Mouse (Mus musculus): ENCODE results near the gene Vpreb3. TPM values are rescaled to one million over a fixed set of nuclear protein-coding genes. Genes with fewer than 3 reads are reported as not detected.
"Not testable (repeated sequence)": the region's sequence is repeated elsewhere in the genome, so short reads cannot be mapped to it uniquely, and the experiment has no call there.

Vpreb3 gene
- polyA plus RNA-seq, 1 experiment from 2014 or later = 0.16 TPM

DNA sequence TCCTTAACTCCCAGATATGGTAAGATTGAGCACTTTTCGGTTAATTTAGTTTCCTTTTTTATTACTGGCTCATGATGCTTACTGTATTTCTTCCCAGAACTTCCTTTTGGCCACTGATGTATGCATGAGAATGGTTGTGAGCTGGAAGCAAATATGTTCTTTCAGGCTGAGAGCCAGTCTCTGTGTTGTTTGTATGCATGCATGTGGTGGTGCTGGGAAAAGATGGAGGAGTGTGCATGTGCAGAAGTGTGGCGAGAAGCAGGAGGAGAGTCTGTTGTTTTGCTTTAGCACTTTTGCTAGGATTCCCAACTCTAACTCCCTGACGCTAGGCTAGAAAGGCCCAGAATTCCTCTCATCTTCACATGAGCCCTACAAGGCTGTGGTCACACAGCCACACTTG is 36.6 kb downstream of the Vpreb3 start:
- no peaks in the 10 kb centered on the region for H3K9me3 ChIP-seq (ENCODE audit: control insufficient read depth, low read length)
- 84% methylated on average over 3 of the region's 3 CpGs for whole genome bisulfite sequencing
- ATAC-seq (ENCODE audit: low FRiP score, low TSS enrichment) = no peak

DNA sequence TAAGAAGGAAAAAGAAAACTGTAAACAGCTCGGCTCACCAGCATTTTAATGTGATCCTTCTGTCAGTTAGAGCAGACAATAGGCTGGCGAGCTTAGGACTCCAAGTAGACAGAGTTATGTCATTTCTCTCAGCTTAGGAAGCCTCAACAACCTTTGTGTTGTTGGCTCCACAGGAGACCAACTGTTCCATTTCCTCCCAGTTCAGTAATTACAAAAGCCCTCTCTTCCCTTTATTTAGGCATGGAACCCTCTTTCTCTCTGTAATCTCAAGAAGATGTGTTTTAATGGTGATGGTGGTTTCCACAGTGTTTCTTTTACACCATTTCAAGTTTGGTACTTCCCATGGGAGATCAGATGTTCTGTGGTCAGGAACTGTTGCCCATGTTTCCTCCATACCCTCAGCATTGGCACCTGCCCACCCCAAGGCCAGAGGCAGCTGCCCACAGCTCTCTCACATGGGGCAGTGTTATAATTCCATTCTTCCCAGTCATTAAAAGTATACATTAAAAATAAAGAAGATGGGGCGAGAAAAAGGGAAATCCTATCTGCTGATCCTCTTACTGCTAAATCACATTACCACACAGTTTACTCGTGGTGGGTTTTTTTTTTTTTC is 47.7 kb downstream of the Vpreb3 start:
- no peak for DNase-seq (ENCODE audit: low spot score)
- no peaks in the 10 kb centered on the region for H3K4me1 ChIP-seq (replicated peaks; ENCODE audit: control insufficient read depth, insufficient read depth)
- no peak overlapping the region for H3K4me2 ChIP-seq (replicated peaks; ENCODE audit: low read depth)
- TF ChIP-seq CTCF (IDR thresholded peaks at IDR 0.05; ENCODE audit: low read depth) (no peak), EP300 (optimal IDR thresholded peaks at IDR 0.05) (no peak)
- 67% methylated on average over 4 of the region's 4 CpGs for WGBS
- no peak overlapping the region for H3K9ac ChIP-seq (ENCODE audit: low read length)
- no peak for ATAC-seq (ENCODE audit: low FRiP score, low TSS enrichment)
- no peaks in the 10 kb centered on the region for H3K27me3 ChIP-seq (ENCODE audit: control insufficient read depth, insufficient read depth, low read length)
- H3K36me3 ChIP-seq (ENCODE audit: control insufficient read depth, insufficient read depth, low read length) = no peaks in the 10 kb centered on the region
- no peak overlapping the region for H3K27ac ChIP-seq (replicated peaks)
- H3K9me3 ChIP-seq (ENCODE audit: control insufficient read depth, low read length) = no peaks in the 10 kb centered on the region
- no peak overlapping the region for H3K4me3 ChIP-seq (ENCODE audit: low read depth, low read length)

More for the DNA sequence above, 36.6 kb downstream of the Vpreb3 start:
- Histone ChIP-seq H3K27me3 (ENCODE audit: control insufficient read depth, insufficient read depth, low read length) (no peaks in the 10 kb centered on the region), H3K9ac (ENCODE audit: low read length) (no peak overlapping the region), H3K36me3 (ENCODE audit: control insufficient read depth, insufficient read depth, low read length) (no peaks in the 10 kb centered on the region), H3K4me2 (replicated peaks; ENCODE audit: low read depth) (no peak overlapping the region), H3K4me1 (replicated peaks; ENCODE audit: control insufficient read depth, insufficient read depth) (no peaks in the 10 kb centered on the region), H3K27ac (replicated peaks) (no peak overlapping the region), H3K4me3 (ENCODE audit: low read depth, low read length) (no peak overlapping the region)
- no peak for DNase-seq (ENCODE audit: low spot score)
- TF ChIP-seq CTCF (IDR thresholded peaks at IDR 0.05; ENCODE audit: low read depth) (no peak), EP300 (optimal IDR thresholded peaks at IDR 0.05) (no peak)

DNA sequence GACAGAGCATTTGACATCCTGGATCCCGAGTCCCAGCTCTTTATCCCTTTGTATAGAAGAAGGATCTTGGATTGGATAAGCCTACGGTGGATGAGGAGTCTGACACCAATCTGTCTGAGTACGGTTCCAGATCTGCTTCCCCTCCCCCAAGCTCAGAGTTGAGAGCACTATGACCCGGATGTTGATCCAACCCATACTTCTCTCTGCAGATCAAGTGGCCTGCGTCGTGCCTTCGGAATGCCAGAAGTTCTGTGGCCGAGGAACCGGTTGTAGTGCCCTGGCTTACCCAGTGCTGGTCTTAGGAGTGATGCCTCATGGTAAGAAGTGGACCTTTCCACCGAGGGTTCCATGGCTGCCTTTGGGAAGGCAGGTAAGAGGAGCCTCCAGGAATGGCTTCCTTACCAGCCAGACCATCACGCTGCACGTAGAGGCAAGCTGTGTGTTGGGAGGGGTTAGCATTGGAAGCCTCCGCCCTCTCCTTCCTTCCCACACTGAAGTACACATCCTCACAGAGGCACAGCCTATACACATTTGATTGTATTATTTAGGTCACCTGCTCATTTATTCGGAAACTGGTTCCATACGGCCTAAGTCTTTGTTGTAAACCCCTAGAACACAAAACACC is 50.9 kb downstream of the Vpreb3 start:
- TF ChIP-seq CTCF (IDR thresholded peaks at IDR 0.05; ENCODE audit: low read depth) = no peak
- TF ChIP-seq EP300 (optimal IDR thresholded peaks at IDR 0.05) = no peak
- Histone ChIP-seq H3K4me3 (ENCODE audit: low read depth, low read length) (no peak overlapping the region), H3K9me3 (ENCODE audit: control insufficient read depth, low read length) (no peaks in the 10 kb centered on the region), H3K4me1 (replicated peaks; ENCODE audit: control insufficient read depth, insufficient read depth) (no peaks in the 10 kb centered on the region), H3K27me3 (ENCODE audit: control insufficient read depth, insufficient read depth, low read length) (no peaks in the 10 kb centered on the region), H3K9ac (ENCODE audit: low read length) (no peak overlapping the region), H3K36me3 (ENCODE audit: control insufficient read depth, insufficient read depth, low read length) (no peaks in the 10 kb centered on the region), H3K4me2 (replicated peaks; ENCODE audit: low read depth) (no peak overlapping the region), H3K27ac (replicated peaks) (no peak overlapping the region)
- ATAC-seq (ENCODE audit: low FRiP score, low TSS enrichment) (no peak), DNase-seq (ENCODE audit: low spot score) (no peak)
- 86% methylated on average over 15 of the region's 15 CpGs for WGBS

DNA sequence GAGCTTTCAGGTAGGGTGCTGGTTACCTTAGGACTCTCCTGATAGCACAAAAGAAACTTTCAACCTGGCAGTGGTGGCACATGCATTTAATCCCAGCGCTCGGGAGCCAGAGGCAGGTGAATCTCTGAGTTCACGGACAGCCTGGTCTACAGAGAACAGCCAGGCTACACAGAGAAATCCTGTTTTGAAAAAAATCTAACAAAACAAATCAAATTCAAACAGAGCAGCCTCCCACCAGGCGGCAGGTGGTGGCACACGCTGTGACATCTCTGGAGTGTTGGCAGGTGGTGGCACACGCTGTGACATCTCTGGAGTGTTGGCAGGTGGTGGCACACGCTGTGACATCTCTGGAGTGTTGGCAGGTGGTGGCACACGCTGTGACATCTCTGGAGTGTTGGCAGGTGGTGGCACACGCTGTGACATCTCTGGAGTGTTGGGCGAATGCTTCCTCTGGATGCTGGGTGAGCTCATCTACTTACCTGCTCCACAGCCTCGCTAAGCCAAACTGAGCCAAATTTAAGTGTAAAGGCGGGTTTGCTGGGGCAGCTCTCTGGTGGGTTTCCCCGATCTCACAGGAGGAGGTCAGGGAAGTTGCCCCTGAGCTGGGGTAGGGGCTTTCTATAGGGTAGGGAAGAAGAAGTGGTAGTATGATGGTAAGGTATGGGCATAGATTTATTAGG is 51.8 kb downstream of the Vpreb3 start:
- ATAC-seq (ENCODE audit: low FRiP score, low TSS enrichment); H3K4me1 ChIP-seq (replicated peaks; ENCODE audit: control insufficient read depth, insufficient read depth); H3K27me3 ChIP-seq (ENCODE audit: control insufficient read depth, insufficient read depth, low read length); H3K27ac ChIP-seq (replicated peaks); H3K9me3 ChIP-seq (ENCODE audit: control insufficient read depth, low read length); H3K4me3 ChIP-seq (ENCODE audit: low read depth, low read length); H3K9ac ChIP-seq (ENCODE audit: low read length); H3K36me3 ChIP-seq (ENCODE audit: control insufficient read depth, insufficient read depth, low read length); DNase-seq (ENCODE audit: low spot score); H3K4me2 ChIP-seq (replicated peaks; ENCODE audit: low read depth): not testable (repeated sequence)
- 81% methylated on average over 12 of the region's 13 CpGs for WGBS

DNA sequence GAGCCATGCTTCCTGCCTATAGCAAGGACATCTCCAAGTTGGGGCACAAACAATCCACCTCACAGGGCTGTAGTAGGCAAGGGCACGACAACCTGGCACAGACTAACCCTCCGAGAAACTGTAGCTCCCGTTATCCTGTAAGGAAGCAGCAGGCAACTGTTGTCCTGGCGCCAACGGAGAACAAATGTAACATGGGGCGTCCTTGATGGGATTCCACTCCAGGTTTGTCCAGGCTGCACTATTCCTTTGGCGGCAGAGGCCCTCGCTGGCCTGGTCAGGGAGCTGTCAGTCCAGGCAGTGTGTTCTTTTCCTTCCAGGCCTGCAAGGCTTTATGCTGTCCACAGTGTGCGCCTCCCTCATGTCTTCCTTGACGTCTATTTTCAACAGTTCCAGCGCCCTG is 52.6 kb downstream of the Vpreb3 start:
- ATAC-seq (ENCODE audit: low FRiP score, low TSS enrichment) (no peak), DNase-seq (ENCODE audit: low spot score) (no peak)
- H3K27me3 ChIP-seq (ENCODE audit: control insufficient read depth, insufficient read depth, low read length) = no peaks in the 10 kb centered on the region
- no peak overlapping the region for H3K4me2 ChIP-seq (replicated peaks; ENCODE audit: low read depth)
- no peak overlapping the region for H3K4me3 ChIP-seq (ENCODE audit: low read depth, low read length)
- no peaks in the 10 kb centered on the region for H3K9me3 ChIP-seq (ENCODE audit: control insufficient read depth, low read length)
- H3K4me1 ChIP-seq (replicated peaks; ENCODE audit: control insufficient read depth, insufficient read depth) = no peaks in the 10 kb centered on the region
- no peak overlapping the region for H3K27ac ChIP-seq (replicated peaks)
- TF ChIP-seq CTCF (IDR thresholded peaks at IDR 0.05; ENCODE audit: low read depth) (no peak), EP300 (optimal IDR thresholded peaks at IDR 0.05) (no peak)
- H3K9ac ChIP-seq (ENCODE audit: low read length) = no peak overlapping the region
- no peaks in the 10 kb centered on the region for H3K36me3 ChIP-seq (ENCODE audit: control insufficient read depth, insufficient read depth, low read length)
- WGBS = 80% methylated on average over 11 of the region's 11 CpGs

DNA sequence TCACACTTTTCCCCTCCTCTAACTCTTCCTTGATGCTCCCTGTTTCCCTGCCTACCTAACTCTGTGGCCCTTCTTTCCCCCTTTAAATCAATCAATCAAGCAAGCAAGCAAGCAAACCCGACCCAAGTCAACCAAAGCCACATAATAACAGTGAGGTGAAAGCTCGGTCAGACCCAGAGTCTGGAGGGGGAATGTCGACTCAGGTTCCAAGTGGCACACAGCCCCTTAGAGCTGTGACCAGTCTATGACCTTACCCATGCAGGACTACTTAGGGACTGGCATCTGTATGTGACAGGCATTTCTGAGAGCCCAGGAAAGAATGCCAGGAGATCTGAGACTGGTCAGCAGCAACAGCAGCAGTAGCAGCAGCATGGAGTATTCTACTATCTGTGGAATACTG is 53.5 kb downstream of the Vpreb3 start:
- H3K4me1 ChIP-seq (replicated peaks; ENCODE audit: control insufficient read depth, insufficient read depth) = no peaks in the 10 kb centered on the region
- no peaks in the 10 kb centered on the region for H3K27me3 ChIP-seq (ENCODE audit: control insufficient read depth, insufficient read depth, low read length)
- no peak overlapping the region for H3K9ac ChIP-seq (ENCODE audit: low read length)
- no peak overlapping the region for H3K4me3 ChIP-seq (ENCODE audit: low read depth, low read length)
- no peaks in the 10 kb centered on the region for H3K9me3 ChIP-seq (ENCODE audit: control insufficient read depth, low read length)
- DNase-seq (ENCODE audit: low spot score) = no peak
- H3K27ac ChIP-seq (replicated peaks) = no peak overlapping the region
- TF ChIP-seq EP300 (optimal IDR thresholded peaks at IDR 0.05) (no peak), CTCF (IDR thresholded peaks at IDR 0.05; ENCODE audit: low read depth) (no peak)
- no peaks in the 10 kb centered on the region for H3K36me3 ChIP-seq (ENCODE audit: control insufficient read depth, insufficient read depth, low read length)
- ATAC-seq (ENCODE audit: low FRiP score, low TSS enrichment) = no peak
- 18% methylated on average over 3 of the region's 3 CpGs for WGBS
- H3K4me2 ChIP-seq (replicated peaks; ENCODE audit: low read depth) = no peak overlapping the region

Other genes starting within 250 kb of the Vpreb3 start
- gene Cabin1, start 178.7 kb upstream of the Vpreb3 start, polyA plus RNA-seq (2015; fragmentation: Nextera tagmentation; extraction: Ambion mirVana) = 13.9 and 14.7 TPM in 2 replicates
- gene Ddt, start 169.6 kb upstream of the Vpreb3 start, polyA plus RNA-seq (2015; fragmentation: Nextera tagmentation; extraction: Ambion mirVana) = 64.1 and 68.4 TPM in 2 replicates
- gene Gm20441, start 162.1 kb upstream of the Vpreb3 start, polyA plus RNA-seq (2015; fragmentation: Nextera tagmentation; extraction: Ambion mirVana) = 0.16 and 0.64 TPM in 2 replicates
- 72.6 and 77.8 TPM in 2 replicates for gene Gstt3, start 161.6 kb upstream of the Vpreb3 start, polyA plus RNA-seq (2015; fragmentation: Nextera tagmentation; extraction: Ambion mirVana)
- 16.1 and 19.7 TPM in 2 replicates for gene Gstt1, start 144.5 kb upstream of the Vpreb3 start, polyA plus RNA-seq (2015; fragmentation: Nextera tagmentation; extraction: Ambion mirVana)
- gene Gstt4, start 120.5 kb upstream of the Vpreb3 start, polyA plus RNA-seq (2015; fragmentation: Nextera tagmentation; extraction: Ambion mirVana) = not detected in 2 replicates
- gene Gstt2, start 105.6 kb upstream of the Vpreb3 start, polyA plus RNA-seq (2015; fragmentation: Nextera tagmentation; extraction: Ambion mirVana) = 77.4 and 81.0 TPM in 2 replicates
- gene Mif, start 82.8 kb upstream of the Vpreb3 start, polyA plus RNA-seq (2015; fragmentation: Nextera tagmentation; extraction: Ambion mirVana) = 805 and 984 TPM in 2 replicates
- 23.6 and 32.3 TPM in 2 replicates for gene Derl3, start 49.6 kb upstream of the Vpreb3 start, polyA plus RNA-seq (2015; fragmentation: Nextera tagmentation; extraction: Ambion mirVana)
- 81.9 and 82.8 TPM in 2 replicates for gene Smarcb1, start 21.4 kb upstream of the Vpreb3 start, polyA plus RNA-seq (2015; fragmentation: Nextera tagmentation; extraction: Ambion mirVana)
- 232 and 235 TPM in 2 replicates for gene Chchd10, start 9.9 kb upstream of the Vpreb3 start, polyA plus RNA-seq (2015; fragmentation: Nextera tagmentation; extraction: Ambion mirVana)
- 9.9 and 14.6 TPM in 2 replicates for gene Mmp11, start 6.6 kb upstream of the Vpreb3 start, polyA plus RNA-seq (2015; fragmentation: Nextera tagmentation; extraction: Ambion mirVana)
- gene Gm867, start 2.4 kb upstream of the Vpreb3 start, polyA plus RNA-seq (2015; fragmentation: Nextera tagmentation; extraction: Ambion mirVana) = 0.22 TPM in 1 of 2 replicates, not detected in the other
- gene Gm5134, start 11.5 kb downstream of the Vpreb3 start, polyA plus RNA-seq (2015; fragmentation: Nextera tagmentation; extraction: Ambion mirVana) = not detected in 2 replicates
- gene Zfp280b, start 89.6 kb downstream of the Vpreb3 start, polyA plus RNA-seq (2015; fragmentation: Nextera tagmentation; extraction: Ambion mirVana) = 5.7 and 6.1 TPM in 2 replicates
- gene Slc5a4b, start 167.9 kb downstream of the Vpreb3 start, polyA plus RNA-seq (2015; fragmentation: Nextera tagmentation; extraction: Ambion mirVana) = 0.04 and 0.06 TPM in 2 replicates
- gene Slc5a4a, start 204.4 kb downstream of the Vpreb3 start, polyA plus RNA-seq (2015; fragmentation: Nextera tagmentation; extraction: Ambion mirVana) = not detected in 2 replicates

All from stomach, postnatal 0 days (tissue).